Mouse (Mus musculus) myocyte (in vitro differentiated cells): ENCODE results near the gene Xntrpc.

Source experiments
- CEBPB ChIP-seq: IDR thresholded peaks from 2 replicates; pipeline ENCODE4 v1.6.1; 2011; ENCODE audit warnings: mild to moderate bottlenecking, moderate library complexity; ENCODE audit not compliant: poor library complexity, insufficient read depth, severe bottlenecking
- E2F4 ChIP-seq: IDR thresholded peaks from one replicate; pipeline ENCODE4 v1.6.1; 2011; ENCODE audit warnings: mild to moderate bottlenecking, control low read depth, moderate library complexity; ENCODE audit not compliant: insufficient read depth
- MAX ChIP-seq: IDR thresholded peaks from one replicate; pipeline ENCODE4 v1.6.1; 2011; ENCODE audit warnings: low read depth, mild to moderate bottlenecking, control low read depth
- MYOD1 ChIP-seq, 3 experiments: IDR thresholded peaks; one replicate each; pipeline ENCODE4 v1.6.1; 2011; ENCODE audit warnings: control low read depth in 2 of 3, low read depth in 2 of 3, mild to moderate bottlenecking in 2 of 3, moderate library complexity in 1 of 3; ENCODE audit not compliant: insufficient read length in 2 of 3, control insufficient read depth in 1 of 3
- MYOG ChIP-seq, 3 experiments: IDR thresholded peaks; one replicate each; pipeline ENCODE4 v1.6.1; 2011; ENCODE audit warnings: control low read depth in 2 of 3, low read depth in 2 of 3, mild to moderate bottlenecking in 2 of 3; ENCODE audit not compliant: insufficient read length in 2 of 3, control insufficient read depth in 1 of 3, insufficient read depth in 1 of 3
- POLR2A ChIP-seq: IDR thresholded peaks from one replicate; pipeline ENCODE4 v1.6.1; 2011; ENCODE audit warnings: low read depth, mild to moderate bottlenecking, control low read depth, moderate library complexity; ENCODE audit not compliant: insufficient read length
- POLR2AphosphoS2 ChIP-seq: IDR thresholded peaks from one replicate; pipeline ENCODE4 v1.6.1; 2011; ENCODE audit warnings: low read depth, control low read depth; ENCODE audit not compliant: insufficient read length
- REST ChIP-seq: IDR thresholded peaks from one replicate; pipeline ENCODE4 v1.6.1; 2011; ENCODE audit warnings: mild to moderate bottlenecking, control low read depth, moderate library complexity; ENCODE audit not compliant: insufficient read depth, insufficient read length
- SRF ChIP-seq: IDR thresholded peaks from one replicate; pipeline ENCODE4 v1.6.1; 2011; ENCODE audit warnings: low read depth; ENCODE audit not compliant: control insufficient read depth, insufficient read length
- TCF12 ChIP-seq: IDR thresholded peaks from one replicate; pipeline ENCODE4 v1.6.1; 2011; ENCODE audit warnings: mild to moderate bottlenecking, control low read depth; ENCODE audit not compliant: poor library complexity, insufficient read depth, severe bottlenecking
- TCF3 ChIP-seq: IDR thresholded peaks from one replicate; pipeline ENCODE4 v1.6.1; 2011; ENCODE audit warnings: low read depth, control low read depth; ENCODE audit not compliant: insufficient read length
- USF1 ChIP-seq: IDR thresholded peaks from one replicate; pipeline ENCODE4 v1.6.1; 2011; ENCODE audit warnings: low read depth, mild to moderate bottlenecking, control low read depth, moderate library complexity

DNA sequence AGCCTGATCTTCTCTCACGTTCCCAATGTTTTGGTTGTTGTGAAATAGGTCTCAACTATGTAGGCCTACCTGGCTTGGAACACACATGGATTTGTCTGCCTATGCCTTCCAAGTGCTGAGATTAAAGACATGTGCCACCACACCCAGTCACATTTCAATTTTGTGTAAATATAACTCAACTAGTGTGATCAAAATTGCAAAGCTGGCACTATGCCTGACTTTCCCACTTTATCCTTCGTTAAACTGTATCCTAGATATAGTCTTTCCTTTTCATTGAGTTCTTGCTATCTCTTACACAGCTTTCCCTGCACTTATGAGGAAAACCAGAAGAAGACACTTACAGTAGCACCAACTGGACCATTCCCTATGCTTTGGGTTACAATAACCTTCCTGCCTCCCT is 30.0 kb upstream of the Xntrpc start:
- TF ChIP-seq POLR2A = no peak
- no peak for TF ChIP-seq MYOG (IDR thresholded peaks at IDR 0.05; ENCODE audit: control insufficient read depth in 1 of 3, insufficient read depth in 1 of 3, insufficient read length in 2 of 3, low read depth in 2 of 3)
- TF ChIP-seq POLR2AphosphoS2 = no peak
- TF ChIP-seq REST = no peak
- no peak for TF ChIP-seq MAX
- TF ChIP-seq MYOD1 (IDR thresholded peaks at IDR 0.05; ENCODE audit: control insufficient read depth in 1 of 3, insufficient read length in 2 of 3, low read depth in 2 of 3) = no peak
- no peak for TF ChIP-seq CEBPB
- TF ChIP-seq TCF3 = no peak
- TF ChIP-seq USF1 = no peak
- TF ChIP-seq E2F4 = no peak
- no peak for TF ChIP-seq TCF12
- no peak for TF ChIP-seq SRF
